In the genomic region with DNA sequence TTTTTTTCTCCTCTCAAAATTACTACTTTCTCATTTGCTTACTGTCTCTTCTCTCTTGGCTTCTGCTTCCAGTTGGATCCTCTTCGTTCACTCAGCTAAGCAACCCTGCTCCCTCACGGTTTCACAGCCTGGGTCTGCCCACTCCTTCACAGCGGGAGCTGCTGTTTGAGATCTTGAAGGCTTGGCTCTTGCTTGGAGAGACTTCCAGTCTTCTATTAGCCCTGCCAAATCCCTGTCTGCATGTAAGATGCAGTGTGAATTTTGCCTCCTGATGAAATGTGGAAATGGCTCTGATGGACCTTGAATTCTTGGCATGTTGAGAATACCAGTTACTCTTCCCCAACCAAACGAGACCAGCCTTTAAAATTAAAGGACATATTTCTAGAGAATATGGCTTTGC, we compare ENCODE assay signal across 13 mouse cellular contexts.
DNase-seq lines count a peak whose midpoint lies in the region; ATAC-seq and TF ChIP-seq lines count a peak whose summit lies in the region.
"Had no signal": no experiment of that assay in that cellular context is flagged by ENCODE, and none has a peak within 500 bp of the region (broad histone marks: within the 10 kb centered on the region; RNA-seq: fewer than 3 reads in every experiment).

No protein-coding gene starts in this region.

- no peak overlapping the region for H3K4me2 ChIP-seq in lung, embryonic 14.5 days
- H3K4me2 ChIP-seq: heart, embryonic 12.5 days; hindbrain, embryonic 12.5 days; liver, embryonic 13.5 days had no signal

- no peaks in the 10 kb centered on the region for H3K36me3 ChIP-seq in lung, embryonic 14.5 days (ENCODE audit: insufficient read depth)
- H3K36me3 ChIP-seq: heart, embryonic 12.5 days; hindbrain, embryonic 12.5 days; liver, embryonic 13.5 days had no signal

- no peaks in the 10 kb centered on the region for H3K27me3 ChIP-seq in lung, embryonic 14.5 days (ENCODE audit: insufficient read depth, low read length)
- H3K27me3 ChIP-seq: heart, embryonic 12.5 days; hindbrain, embryonic 12.5 days; liver, embryonic 13.5 days had no signal

- no peaks in the 10 kb centered on the region for H3K9me3 ChIP-seq in lung, embryonic 14.5 days (ENCODE audit: low read depth, low read length)
- H3K9me3 ChIP-seq: heart, embryonic 12.5 days; hindbrain, embryonic 12.5 days; liver, embryonic 13.5 days had no signal

- ATAC-seq in lung, embryonic 14.5 days (ENCODE audit: insufficient read depth) = peak; percentile 56; the same call in 1 of the 2 replicates

- intact Hi-C loops in left cerebral cortex, postnatal 10 days (cut with DNase I) = no loop called here

- no peak for TF ChIP-seq CTCF in lung, embryonic 14.5 days (IDR thresholded peaks at IDR 0.05; ENCODE audit: low read depth)

- WGBS in lung, embryonic 14.5 days = 24% methylated on average over 4 of the region's 4 CpGs

- DNase-seq in cerebellum, postnatal 10 days = peak; percentile 67 to 83
- DNase-seq in cerebellum, adult 11-12 months = no peak
- peak; percentile 37 for DNase-seq in lung, embryonic 14.5 days
- DNase-seq in lung, postnatal 4 days = no peak
- peak; percentile 25 to 27 for DNase-seq in left cerebral cortex, postnatal 10 days (ENCODE audit: extremely low spot score in 1 of 2, low spot score in 2 of 2)
- DNase-seq in telencephalon, adult 2 months (ENCODE audit: low read depth, low spot score) = peak; percentile 62
- no peak for DNase-seq in neural tube, embryonic 10.5 days (ENCODE audit: extremely low spot score, low spot score)
- no peak for DNase-seq in heart, adult 9 months (ENCODE audit: low spot score in 2 of 2)
- DNase-seq: kidney, adult 2 months; liver, embryonic 13.5 days; thymus, postnatal 14 days had no signal

- no peaks in the 10 kb centered on the region for H3K4me1 ChIP-seq in lung, embryonic 14.5 days (ENCODE audit: insufficient read depth)
- H3K4me1 ChIP-seq: heart, embryonic 12.5 days; hindbrain, embryonic 12.5 days; liver, embryonic 13.5 days had no signal

- H3K27ac ChIP-seq in lung, embryonic 14.5 days (ENCODE audit: low read depth) = no peak overlapping the region
- H3K27ac ChIP-seq: hindbrain, embryonic 12.5 days; liver, embryonic 13.5 days had no signal

- no peak overlapping the region for H3K4me3 ChIP-seq in lung, embryonic 14.5 days (ENCODE audit: low read depth, low read length)
- H3K4me3 ChIP-seq: heart, embryonic 12.5 days; hindbrain, embryonic 12.5 days; liver, embryonic 13.5 days had no signal

- H3K9ac ChIP-seq in lung, embryonic 14.5 days = no peak overlapping the region
- H3K9ac ChIP-seq: heart, embryonic 12.5 days; hindbrain, embryonic 12.5 days; liver, embryonic 13.5 days had no signal

Comparison
In these comparisons a context has a peak if more than half of its experiments do, and no peak if none do; other contexts are left out.
1. DNase-seq: peak in cerebellum, postnatal 10 days (2 of 2), lung, embryonic 14.5 days (single experiment), left cerebral cortex, postnatal 10 days (2 of 2) and telencephalon, adult 2 months (single experiment); none in cerebellum, adult 11-12 months (single experiment), lung, postnatal 4 days (0 of 2), neural tube, embryonic 10.5 days (single experiment) and heart, adult 9 months (0 of 2).